Mouse (Mus musculus): Measurements from ENCODE around the gene Nprl2. TPM values are rescaled to one million over a fixed set of nuclear protein-coding genes. Genes with fewer than 3 reads are reported as not detected.
"Not testable (repeated sequence)": the region's sequence is repeated elsewhere in the genome, so short reads cannot be mapped to it uniquely, and the experiment has no call there.

The Nprl2 gene
- polyA plus RNA-seq, 1 experiment from 2014 or later: 32.4 TPM

- H3K36me3 ChIP-seq (ENCODE audit: control insufficient read depth, insufficient read depth): peaks cover 22% of the 10 kb centered on the region
- peaks cover 8% of the 10 kb centered on the region for H3K27me3 ChIP-seq (ENCODE audit: control insufficient read depth, insufficient read depth, low read length)
- H3K4me1 ChIP-seq (ENCODE audit: control insufficient read depth, insufficient read depth, low read length): peaks cover 29% of the 10 kb centered on the region
- H3K9me3 ChIP-seq (replicated peaks; ENCODE audit: control insufficient read depth, low read length): no peaks in the 10 kb centered on the region
- H3K4me3 ChIP-seq (ENCODE audit: low read length): peak overlapping the region; percentile 70
- WGBS: under 1% methylated on average over 53 of the region's 53 CpGs
- peak overlapping the region; percentile 91 for H3K4me2 ChIP-seq (ENCODE audit: low read depth, low read length)
- ATAC-seq (replicated peaks; ENCODE audit: extremely low read depth, insufficient read depth, low FRiP score): peak; percentile 91
- peak overlapping the region; percentile 98 for H3K27ac ChIP-seq (ENCODE audit: low read length)
- peak overlapping the region; percentile 96 for H3K9ac ChIP-seq (ENCODE audit: low read length)
These were observed 12.3 kb downstream of the Nprl2 start for GRCm38 (mm10) chr9:107554319-107554825.

DNA sequence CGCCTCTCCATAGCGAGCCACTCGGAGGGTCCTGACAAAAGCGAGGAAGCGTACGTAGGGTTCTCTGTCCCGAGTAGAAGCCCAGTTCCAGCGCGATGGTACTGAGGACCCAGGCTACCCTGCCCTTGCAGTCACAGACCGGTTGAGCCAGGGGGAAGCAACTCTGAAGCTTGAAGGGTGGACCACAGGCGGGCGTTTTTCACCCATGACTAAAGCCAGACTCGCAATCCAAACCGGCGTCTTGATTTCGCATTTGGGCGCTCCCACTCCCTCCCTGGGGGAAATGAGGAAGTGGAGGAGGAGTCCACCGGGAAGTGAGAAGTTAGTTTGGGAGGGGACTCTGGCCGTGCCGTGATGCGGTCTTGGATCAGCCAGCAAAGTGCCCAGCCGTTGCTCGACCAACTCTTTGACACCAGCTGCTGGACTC lies 13.0 kb downstream of the Nprl2 start:
- Histone ChIP-seq H3K36me3 (ENCODE audit: control insufficient read depth, insufficient read depth) (peaks cover 29% of the 10 kb centered on the region), H3K27ac (ENCODE audit: low read length) (peak overlapping the region; percentile 98), H3K9ac (ENCODE audit: low read length) (peak overlapping the region; percentile 96), H3K4me2 (ENCODE audit: low read depth, low read length) (peak overlapping the region; percentile 83), H3K4me1 (ENCODE audit: control insufficient read depth, insufficient read depth, low read length) (peaks cover 29% of the 10 kb centered on the region), H3K9me3 (replicated peaks; ENCODE audit: control insufficient read depth, low read length) (no peaks in the 10 kb centered on the region), H3K4me3 (ENCODE audit: low read length) (peak overlapping the region; percentile 70), H3K27me3 (ENCODE audit: control insufficient read depth, insufficient read depth, low read length) (peaks cover 6% of the 10 kb centered on the region)
- ATAC-seq (replicated peaks; ENCODE audit: extremely low read depth, insufficient read depth, low FRiP score): peak; percentile 12
- WGBS: under 1% methylated on average over 23 of the region's 23 CpGs

GRCm38 (mm10) chr9:107555701-107556100 lies 13.7 kb downstream of the Nprl2 start:
- peak overlapping the region; percentile 70 for H3K4me3 ChIP-seq (ENCODE audit: low read length)
- peak overlapping the region; percentile 83 for H3K4me2 ChIP-seq (ENCODE audit: low read depth, low read length)
- peak overlapping the region; percentile 98 for H3K27ac ChIP-seq (ENCODE audit: low read length)
- peak overlapping the region; percentile 96 for H3K9ac ChIP-seq (ENCODE audit: low read length)
- no peak for ATAC-seq (replicated peaks; ENCODE audit: extremely low read depth, insufficient read depth, low FRiP score)
- H3K36me3 ChIP-seq (ENCODE audit: control insufficient read depth, insufficient read depth): peaks cover 35% of the 10 kb centered on the region
- H3K9me3 ChIP-seq (replicated peaks; ENCODE audit: control insufficient read depth, low read length): no peaks in the 10 kb centered on the region
- WGBS: 24% methylated on average over 2 of the region's 2 CpGs
- peaks cover 28% of the 10 kb centered on the region for H3K4me1 ChIP-seq (ENCODE audit: control insufficient read depth, insufficient read depth, low read length)
- H3K27me3 ChIP-seq (ENCODE audit: control insufficient read depth, insufficient read depth, low read length): peaks cover under 1% of the 10 kb centered on the region

DNA sequence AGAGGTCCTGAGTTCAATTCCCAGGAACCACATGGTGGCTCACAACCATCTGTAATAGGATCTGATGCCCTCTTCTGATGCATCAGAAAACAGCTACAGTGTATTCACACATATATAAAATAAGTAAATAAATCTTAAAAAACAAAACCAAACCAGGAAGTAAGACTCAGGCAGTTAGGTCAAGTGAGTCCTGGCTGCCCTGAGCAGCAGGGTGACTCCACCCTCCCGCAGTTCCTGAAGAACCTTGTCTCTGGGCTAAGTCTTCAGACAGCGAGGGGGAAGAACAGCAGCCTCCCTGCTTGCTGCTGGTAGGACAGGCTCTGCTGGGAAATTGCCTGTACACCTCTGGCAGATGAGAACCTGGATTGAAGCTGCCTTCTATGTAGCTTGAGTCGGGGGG lies 14.3 kb downstream of the Nprl2 start:
- Histone ChIP-seq H3K9ac (ENCODE audit: low read length) (peak overlapping the region; percentile 96), H3K9me3 (replicated peaks; ENCODE audit: control insufficient read depth, low read length) (no peaks in the 10 kb centered on the region), H3K27me3 (ENCODE audit: control insufficient read depth, insufficient read depth, low read length) (no peaks in the 10 kb centered on the region), H3K4me3 (ENCODE audit: low read length) (peak overlapping the region; percentile 70), H3K4me2 (ENCODE audit: low read depth, low read length) (peak overlapping the region; percentile 83), H3K36me3 (ENCODE audit: control insufficient read depth, insufficient read depth) (peaks cover 39% of the 10 kb centered on the region), H3K4me1 (ENCODE audit: control insufficient read depth, insufficient read depth, low read length) (peaks cover 23% of the 10 kb centered on the region), H3K27ac (ENCODE audit: low read length) (no peak overlapping the region)
- 54% methylated on average over 3 of the region's 3 CpGs for WGBS
- ATAC-seq (replicated peaks; ENCODE audit: extremely low read depth, insufficient read depth, low FRiP score): no peak

DNA sequence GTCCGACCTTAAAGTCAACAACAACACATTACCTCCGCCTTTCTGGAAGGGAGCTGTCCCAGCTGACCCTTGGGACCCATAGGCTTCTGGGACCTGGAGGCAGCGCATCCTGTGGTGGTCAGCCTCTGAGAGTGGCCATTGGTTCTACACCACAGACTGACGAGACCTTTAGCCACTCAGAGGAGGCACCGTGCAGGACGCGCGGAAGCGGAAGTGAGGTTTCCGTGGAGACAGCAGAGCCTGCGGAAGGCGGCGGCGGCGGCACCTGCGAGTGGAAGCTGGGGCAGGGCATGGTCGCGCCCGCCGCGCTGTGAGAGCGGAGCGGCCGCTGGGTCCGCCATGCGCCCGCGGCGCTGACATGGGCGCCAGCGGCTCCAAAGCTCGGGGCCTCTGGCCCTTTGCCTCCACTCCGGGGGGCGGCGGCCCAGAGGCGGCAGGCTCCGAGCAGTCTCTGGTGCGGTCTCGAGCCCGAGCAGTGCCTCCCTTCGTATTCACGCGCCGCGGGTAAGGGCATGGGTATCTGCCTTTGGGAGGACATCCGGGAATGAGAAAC lies 21.1 kb downstream of the Nprl2 start, which contains the start of gene Tusc2:
Gene Tusc2, plus strand, starts transcription at position 227 of the 553 bp plus-strand sequence.
- H3K4me1 ChIP-seq (ENCODE audit: control insufficient read depth, insufficient read depth, low read length): peaks cover 18% of the 10 kb centered on the region
- WGBS: 0% methylated on average over 44 of the region's 46 CpGs
- no peaks in the 10 kb centered on the region for H3K9me3 ChIP-seq (replicated peaks; ENCODE audit: control insufficient read depth, low read length)
- H3K36me3 ChIP-seq (ENCODE audit: control insufficient read depth, insufficient read depth): peaks cover 37% of the 10 kb centered on the region
- peak; percentile 92 for ATAC-seq (replicated peaks; ENCODE audit: extremely low read depth, insufficient read depth, low FRiP score)
- H3K27me3 ChIP-seq (ENCODE audit: control insufficient read depth, insufficient read depth, low read length): no peaks in the 10 kb centered on the region
- peak within 1 kb of the TSS; percentile 96 for H3K4me3 ChIP-seq (ENCODE audit: low read length)
- peak within 1 kb of the TSS; percentile 71 for H3K27ac ChIP-seq (ENCODE audit: low read length)
- peak within 1 kb of the TSS; percentile 90 for H3K9ac ChIP-seq (ENCODE audit: low read length)
- H3K4me2 ChIP-seq (ENCODE audit: low read depth, low read length): peak within 1 kb of the TSS; percentile 88

GRCm38 (mm10) chr9:107565556-107565955 lies 23.5 kb downstream of the Nprl2 start:
- H3K4me3 ChIP-seq (ENCODE audit: low read length): not testable (repeated sequence)

GRCm38 (mm10) chr9:107566041-107566709 lies 24.1 kb downstream of the Nprl2 start:
- no peak overlapping the region for H3K9ac ChIP-seq (ENCODE audit: low read length)

More at GRCm38 (mm10) chr9:107565556-107565955, 23.5 kb downstream of the Nprl2 start:
- H3K9ac ChIP-seq (ENCODE audit: low read length); H3K9me3 ChIP-seq (replicated peaks; ENCODE audit: control insufficient read depth, low read length); ATAC-seq (replicated peaks; ENCODE audit: extremely low read depth, insufficient read depth, low FRiP score); H3K27me3 ChIP-seq (ENCODE audit: control insufficient read depth, insufficient read depth, low read length): not testable (repeated sequence)
- peak overlapping the region; percentile 18; the same call in 1 of the 2 replicates for H3K4me2 ChIP-seq (ENCODE audit: low read depth, low read length)
- H3K36me3 ChIP-seq (ENCODE audit: control insufficient read depth, insufficient read depth): peaks cover 14% of the 10 kb centered on the region
- WGBS: 43% methylated on average over 5 of the region's 5 CpGs
- H3K27ac ChIP-seq (ENCODE audit: low read length): peak overlapping the region; percentile 9
- H3K4me1 ChIP-seq (ENCODE audit: control insufficient read depth, insufficient read depth, low read length): peaks cover 26% of the 10 kb centered on the region

GRCm38 (mm10) chr9:107566855-107567254 lies 24.8 kb downstream of the Nprl2 start:
- Histone ChIP-seq H3K27me3 (ENCODE audit: control insufficient read depth, insufficient read depth, low read length) (no peaks in the 10 kb centered on the region), H3K4me2 (ENCODE audit: low read depth, low read length) (peak overlapping the region; percentile 75; the same call in 1 of the 2 replicates), H3K36me3 (ENCODE audit: control insufficient read depth, insufficient read depth) (peaks cover 8% of the 10 kb centered on the region), H3K9ac (ENCODE audit: low read length) (no peak overlapping the region), H3K4me3 (ENCODE audit: low read length) (peak overlapping the region; percentile 0; the same call in 1 of the 2 replicates), H3K9me3 (replicated peaks; ENCODE audit: control insufficient read depth, low read length) (no peaks in the 10 kb centered on the region), H3K4me1 (ENCODE audit: control insufficient read depth, insufficient read depth, low read length) (peaks cover 38% of the 10 kb centered on the region), H3K27ac (ENCODE audit: low read length) (peak overlapping the region; percentile 93)
- ATAC-seq (replicated peaks; ENCODE audit: extremely low read depth, insufficient read depth, low FRiP score): peak; percentile 28
- WGBS: 57% methylated on average over 3 of the region's 3 CpGs

More at GRCm38 (mm10) chr9:107566041-107566709, 24.1 kb downstream of the Nprl2 start:
- peaks cover 32% of the 10 kb centered on the region for H3K4me1 ChIP-seq (ENCODE audit: control insufficient read depth, insufficient read depth, low read length)
- H3K4me3 ChIP-seq (ENCODE audit: low read length): peak overlapping the region; percentile 0; the same call in 1 of the 2 replicates
- H3K36me3 ChIP-seq (ENCODE audit: control insufficient read depth, insufficient read depth): peaks cover 10% of the 10 kb centered on the region
- peak overlapping the region; percentile 18; the same call in 1 of the 2 replicates for H3K4me2 ChIP-seq (ENCODE audit: low read depth, low read length)
- peak overlapping the region; percentile 93 for H3K27ac ChIP-seq (ENCODE audit: low read length)
- WGBS: 50% methylated on average over 15 of the region's 15 CpGs
- ATAC-seq (replicated peaks; ENCODE audit: extremely low read depth, insufficient read depth, low FRiP score): no peak
- H3K27me3 ChIP-seq (ENCODE audit: control insufficient read depth, insufficient read depth, low read length): no peaks in the 10 kb centered on the region
- H3K9me3 ChIP-seq (replicated peaks; ENCODE audit: control insufficient read depth, low read length): no peaks in the 10 kb centered on the region

Data from heart, embryonic 16.5 days (tissue).